Mouse (Mus musculus) spleen, adult 2 months (tissue): ENCODE data around the gene Tmbim4. TPM values are rescaled to one million over a fixed set of nuclear protein-coding genes. Genes with fewer than 3 reads are reported as not detected.
A peak's percentile ranks its signal among the peaks of the same experiment; 100 is the strongest.

ENCODE experiments used
- DNase-seq, 2 experiments: peaks; one replicate each; pipeline versions ENCODE4 v3.0.0 to v3.0.0-alpha.2; 2012 to 2021; ENCODE audit warnings: low spot score in 2 of 2, low read depth in 1 of 2
- H3K27ac ChIP-seq: fragments of 200-500 bp; 2 replicates; pipeline ENCODE4 v1.5.1; 2012; ENCODE audit warnings: low read length, inconsistent platforms; ENCODE audit not compliant: insufficient read depth
- H3K27me3 ChIP-seq: fragments of 200-500 bp; 2 replicates; pipeline ENCODE4 v1.6.1; 2012; ENCODE audit warnings: mild to moderate bottlenecking, moderate library complexity, low read length, inconsistent platforms; ENCODE audit not compliant: control insufficient read depth, insufficient read depth
- H3K36me3 ChIP-seq: fragments of 200-500 bp; 2 replicates; pipeline ENCODE4 v1.6.1; 2012; ENCODE audit warnings: mild to moderate bottlenecking, low read length, inconsistent platforms; ENCODE audit not compliant: control insufficient read depth, insufficient read depth
- H3K4me1 ChIP-seq: fragments of 200-500 bp; 2 replicates; pipeline ENCODE4 v1.6.1; 2011; ENCODE audit warnings: inconsistent platforms; ENCODE audit not compliant: control insufficient read depth, insufficient read depth, insufficient read length
- H3K4me3 ChIP-seq: fragments of 200-500 bp; 2 replicates; pipeline ENCODE4 v1.5.1; 2011; ENCODE audit warnings: mild to moderate bottlenecking, inconsistent platforms; ENCODE audit not compliant: insufficient read depth, insufficient read length; ENCODE audit errors: extremely low read depth
- CTCF ChIP-seq: fragments of 200-500 bp; IDR thresholded peaks from 2 replicates; pipeline ENCODE4 v1.5.1; 2011; ENCODE audit warnings: mild to moderate bottlenecking, inconsistent platforms; ENCODE audit not compliant: insufficient read depth, insufficient read length, insufficient replicate concordance; ENCODE audit errors: extremely low read depth
- POLR2A ChIP-seq: fragments of 200-500 bp; IDR thresholded peaks from 2 replicates; pipeline ENCODE4 v1.6.1; 2011; ENCODE audit warnings: low read depth, low read length, inconsistent platforms
- WGBS: fragments of 180-500 bp; shearing (Covaris S2); methylation state at CpG from one replicate; pipeline ENCODE4 v1.1.7; 2018; 5-methylcytosine and 5-hydroxymethylcytosine counted together
- polyA plus RNA-seq: library from polyadenylated mRNA; depleted of rRNA; stranded (reverse); fragments of >200 nt; gene quantifications from 2 replicates; pipeline ENCODE4 v1.2.3, GENCODE M21; 2012; rRNA removed

The Tmbim4 gene
- polyA plus RNA-seq: 110 and 156 TPM in 2 replicates

DNA sequence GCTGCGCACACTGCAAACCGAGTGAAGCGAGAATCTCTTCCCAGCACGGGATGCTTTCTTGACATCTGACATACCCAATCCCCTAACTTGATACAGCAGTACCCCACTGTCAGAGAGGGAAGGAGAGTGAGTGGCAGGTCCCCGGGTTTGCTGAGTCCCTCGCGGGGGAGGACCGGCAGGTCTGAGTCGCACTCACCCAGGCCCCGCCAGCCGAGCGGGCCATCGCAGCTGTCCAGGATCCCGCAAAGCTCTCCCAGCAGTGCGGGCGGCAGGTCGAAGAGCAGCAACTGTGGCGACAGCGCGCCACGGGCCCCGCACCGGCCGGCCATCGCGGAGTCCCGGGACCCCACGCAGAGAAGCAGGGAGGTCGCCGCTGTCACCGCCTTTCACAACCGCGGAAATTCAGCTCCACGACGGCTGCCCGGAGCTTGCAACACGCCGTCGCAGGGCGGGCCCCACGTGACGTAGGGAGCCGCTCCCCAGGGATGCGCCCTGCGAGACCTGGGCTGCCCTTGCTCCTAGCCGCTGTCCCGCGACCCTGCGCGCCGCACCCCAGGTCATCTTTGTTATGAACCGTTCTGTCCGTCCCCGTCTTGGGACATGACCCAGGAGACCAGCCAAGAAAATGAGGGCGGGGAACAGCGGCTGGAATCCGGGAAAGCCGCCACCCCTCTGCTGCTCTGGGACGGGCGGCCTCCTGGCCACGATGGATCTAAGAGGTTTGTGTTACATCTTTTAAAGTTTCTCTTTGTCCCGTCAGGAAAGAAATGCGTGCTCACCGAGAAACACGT, at the start of gene Tmbim4:
Gene Tmbim4, plus strand, starts transcription at position 460 of the 791 bp plus-strand sequence.
- 1% methylated on average over 65 of the region's 65 CpGs for WGBS
- H3K36me3 ChIP-seq: no peaks in the 10 kb centered on the region
- peaks cover 11% of the 10 kb centered on the region for H3K4me1 ChIP-seq
- no peak; the same call in 1 of the 2 replicates for TF ChIP-seq POLR2A
- no peak for TF ChIP-seq CTCF
- peak within 1 kb of the TSS; percentile 85 for H3K4me3 ChIP-seq
- peak within 1 kb of the TSS; percentile 84 for H3K27ac ChIP-seq
- H3K27me3 ChIP-seq: no peaks in the 10 kb centered on the region
- peak in 1 of 2 experiments; percentile 83 for DNase-seq

DNA sequence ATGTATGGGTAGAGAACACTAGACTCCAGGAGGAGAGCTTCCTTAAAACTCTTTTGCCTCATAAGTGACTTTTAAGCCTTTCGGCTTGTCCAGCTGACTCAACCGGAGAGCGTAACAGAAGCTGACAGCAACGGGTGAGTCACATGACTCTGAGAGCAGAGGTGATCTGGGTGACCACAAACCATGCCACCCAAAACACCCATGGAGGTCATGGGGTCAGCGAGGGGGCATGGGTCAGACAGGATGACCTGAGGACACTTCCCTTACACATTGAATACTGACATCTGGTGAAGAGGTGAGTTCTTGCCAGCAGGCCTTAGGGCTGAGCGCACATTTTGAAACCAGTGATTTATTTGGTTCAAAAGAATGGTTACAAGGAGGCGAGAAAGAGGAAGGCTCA, 49.7 kb upstream of the Tmbim4 start:
- DNase-seq: no peak
- H3K36me3 ChIP-seq: peaks cover 1% of the 10 kb centered on the region; the same call in 1 of the 2 replicates
- WGBS: 91% methylated on average over 7 of the region's 7 CpGs
- no peaks in the 10 kb centered on the region for H3K4me1 ChIP-seq
- H3K27ac ChIP-seq: no peak overlapping the region
- H3K27me3 ChIP-seq: no peaks in the 10 kb centered on the region
- TF ChIP-seq POLR2A (no peak), CTCF (no peak)
- H3K4me3 ChIP-seq: no peak overlapping the region

DNA sequence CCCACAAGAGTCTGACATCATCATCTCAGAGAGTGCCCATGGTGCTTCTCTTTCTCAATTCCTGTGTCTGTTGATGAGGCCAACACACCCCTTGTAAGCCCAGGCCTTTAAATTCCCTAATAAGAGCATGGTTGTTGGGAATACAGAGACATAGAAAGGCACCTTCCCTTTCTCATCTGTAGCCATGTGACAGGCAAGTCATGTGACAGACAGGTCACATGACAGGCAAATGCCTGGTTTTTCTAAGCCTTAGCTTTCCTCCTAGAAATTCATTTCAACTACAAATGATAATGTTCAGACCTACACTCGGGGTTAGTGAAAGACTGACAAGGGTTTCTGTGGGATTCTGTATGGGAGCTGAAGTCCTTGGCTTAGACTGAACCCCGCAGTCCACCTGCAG, 47.5 kb upstream of the Tmbim4 start:
- H3K4me3 ChIP-seq: no peak overlapping the region
- TF ChIP-seq POLR2A (no peak), CTCF (no peak)
- no peaks in the 10 kb centered on the region; the same call in 1 of the 2 replicates for H3K36me3 ChIP-seq
- no peak overlapping the region for H3K27ac ChIP-seq
- H3K27me3 ChIP-seq: no peaks in the 10 kb centered on the region
- DNase-seq: no peak
- WGBS: 92% methylated on average over 2 of the region's 2 CpGs
- H3K4me1 ChIP-seq: no peaks in the 10 kb centered on the region

DNA sequence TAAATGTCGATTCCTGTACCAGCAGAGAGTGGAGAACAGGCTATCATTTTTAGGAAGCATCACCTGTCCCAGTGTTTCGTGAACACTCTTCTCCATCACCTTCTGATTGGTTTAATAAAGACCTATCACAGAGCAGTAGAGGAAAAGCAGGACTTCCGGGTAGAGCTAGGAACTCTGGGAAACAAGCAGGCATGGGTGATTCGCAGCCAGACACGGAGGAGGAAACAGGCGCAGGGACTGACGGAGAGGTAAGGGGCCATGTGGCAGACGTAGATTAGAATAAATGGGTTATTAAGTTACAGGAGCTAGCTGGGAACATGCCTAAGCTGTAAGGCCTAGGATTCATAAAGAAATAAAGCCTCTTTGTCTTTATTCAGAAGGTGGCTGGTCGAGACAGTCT, 40.9 kb upstream of the Tmbim4 start:
- no peak for DNase-seq
- no peak overlapping the region for H3K27ac ChIP-seq
- no peaks in the 10 kb centered on the region for H3K4me1 ChIP-seq
- no peaks in the 10 kb centered on the region; the same call in 1 of the 2 replicates for H3K36me3 ChIP-seq
- no peaks in the 10 kb centered on the region for H3K27me3 ChIP-seq
- WGBS: 89% methylated on average over 9 of the region's 9 CpGs
- H3K4me3 ChIP-seq: no peak overlapping the region
- TF ChIP-seq POLR2A (no peak), CTCF (no peak)

DNA sequence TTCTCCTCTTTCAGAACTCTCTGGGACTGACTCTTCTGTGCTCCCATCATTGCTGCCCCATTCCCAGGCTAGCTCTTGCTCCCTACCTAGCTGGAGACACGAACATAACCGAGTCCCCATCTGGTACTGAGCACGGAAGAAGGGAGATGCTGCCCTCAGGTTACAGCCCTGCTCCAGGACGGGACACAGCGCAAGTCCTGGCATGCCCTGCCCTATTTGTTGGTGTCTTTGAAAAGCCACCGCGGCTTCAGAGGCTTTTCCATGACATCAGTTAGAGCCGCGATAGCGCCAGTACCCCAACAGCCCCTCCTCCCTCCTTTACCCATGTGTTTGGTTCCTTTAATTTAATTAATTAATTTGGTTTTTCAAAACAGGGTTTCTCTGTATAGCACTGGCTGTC, 38.5 kb upstream of the Tmbim4 start:
- H3K4me1 ChIP-seq: no peaks in the 10 kb centered on the region
- TF ChIP-seq POLR2A (no peak), CTCF (no peak)
- no peak overlapping the region for H3K4me3 ChIP-seq
- H3K27ac ChIP-seq: no peak overlapping the region
- no peak for DNase-seq
- H3K27me3 ChIP-seq: no peaks in the 10 kb centered on the region
- peaks cover 2% of the 10 kb centered on the region for H3K36me3 ChIP-seq
- WGBS: 96% methylated on average over 10 of the region's 10 CpGs

DNA sequence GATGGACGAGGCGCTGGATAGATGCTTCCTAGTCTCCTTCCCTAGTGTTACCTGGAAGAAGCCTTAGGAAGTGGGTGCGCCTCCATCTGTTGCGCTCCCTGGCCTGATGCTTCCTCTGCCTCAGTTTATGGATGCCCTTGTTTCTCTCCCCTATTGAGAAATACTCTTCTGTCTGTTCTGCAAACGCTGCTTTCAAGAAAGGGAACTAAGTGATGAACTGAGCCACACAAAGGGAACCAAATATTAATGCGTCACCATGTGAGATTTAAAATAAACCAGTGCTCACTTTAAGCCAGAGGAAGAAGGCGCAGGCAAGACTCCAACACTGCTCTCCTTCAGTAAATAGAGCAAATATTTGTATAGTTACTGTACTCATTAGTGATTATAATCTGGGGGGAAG, 37.9 kb upstream of the Tmbim4 start:
- Histone ChIP-seq H3K27me3 (no peaks in the 10 kb centered on the region), H3K4me3 (no peak overlapping the region), H3K27ac (no peak overlapping the region), H3K36me3 (peaks cover 2% of the 10 kb centered on the region), H3K4me1 (no peaks in the 10 kb centered on the region)
- no peak for TF ChIP-seq CTCF
- TF ChIP-seq POLR2A: no peak
- 76% methylated on average over 7 of the region's 7 CpGs for WGBS
- DNase-seq: no peak
